Mouse (Mus musculus) liver, embryonic 12.5 days (tissue): ENCODE measurements around the gene Pde4d. TPM values are rescaled to one million over a fixed set of nuclear protein-coding genes. Genes with fewer than 3 reads are reported as not detected.

Source experiments
- ATAC-seq: fragments of 200-750 bp; cut with Nextera tagmentation; 2 replicates; pipeline ENCODE4 v1.8.0; 2017; ENCODE audit warnings: moderate number of reproducible peaks, mild to moderate bottlenecking, moderate library complexity
- H3K27ac ChIP-seq: fragments of 300-500 bp; sonication (generic); 2 replicates; pipeline ENCODE4 v1.5.1; 2016; ENCODE audit warnings: mild to moderate bottlenecking
- H3K27me3 ChIP-seq: fragments of 300-500 bp; sonication (generic); replicated peaks from 2 replicates; pipeline ENCODE4 v1.6.1; 2016; ENCODE audit warnings: mild to moderate bottlenecking, moderate library complexity
- H3K36me3 ChIP-seq: fragments of 300-500 bp; sonication (generic); 2 replicates; pipeline ENCODE4 v1.6.1; 2016; ENCODE audit warnings: mild to moderate bottlenecking, moderate library complexity
- H3K4me1 ChIP-seq: fragments of 300-500 bp; sonication (generic); 2 replicates; pipeline ENCODE4 v1.6.1; 2016
- H3K4me2 ChIP-seq: fragments of 300-500 bp; sonication (generic); 2 replicates; pipeline ENCODE4 v1.6.1; 2016; ENCODE audit warnings: mild to moderate bottlenecking, moderate library complexity
- H3K4me3 ChIP-seq: fragments of 300-500 bp; sonication (generic); 2 replicates; pipeline ENCODE4 v1.5.1; 2016; ENCODE audit warnings: mild to moderate bottlenecking, moderate library complexity
- H3K9ac ChIP-seq: fragments of 300-500 bp; sonication (generic); 2 replicates; pipeline ENCODE4 v1.6.1; 2016; ENCODE audit warnings: mild to moderate bottlenecking, moderate library complexity
- H3K9me3 ChIP-seq: fragments of 300-500 bp; sonication (generic); replicated peaks from 2 replicates; pipeline ENCODE4 v1.6.1; 2016; ENCODE audit warnings: mild to moderate bottlenecking, moderate library complexity
- WGBS: fragments of 180-500 bp; shearing (Covaris S2); methylation state at CpG from one replicate; pipeline ENCODE4 v1.1.7; 2016; ENCODE audit not compliant: insufficient replicate concordance; 5-methylcytosine and 5-hydroxymethylcytosine counted together
- polyA plus RNA-seq: library from polyadenylated mRNA; unstranded; fragments of >200 nt; fragmentation: Nextera tagmentation; extraction: Ambion mirVana; gene quantifications from 2 replicates; pipeline ENCODE4 v1.2.1, GENCODE M21; 2016

Pde4d gene
- polyA plus RNA-seq, 1 experiment from 2014 or later, result 19.4 TPM

DNA sequence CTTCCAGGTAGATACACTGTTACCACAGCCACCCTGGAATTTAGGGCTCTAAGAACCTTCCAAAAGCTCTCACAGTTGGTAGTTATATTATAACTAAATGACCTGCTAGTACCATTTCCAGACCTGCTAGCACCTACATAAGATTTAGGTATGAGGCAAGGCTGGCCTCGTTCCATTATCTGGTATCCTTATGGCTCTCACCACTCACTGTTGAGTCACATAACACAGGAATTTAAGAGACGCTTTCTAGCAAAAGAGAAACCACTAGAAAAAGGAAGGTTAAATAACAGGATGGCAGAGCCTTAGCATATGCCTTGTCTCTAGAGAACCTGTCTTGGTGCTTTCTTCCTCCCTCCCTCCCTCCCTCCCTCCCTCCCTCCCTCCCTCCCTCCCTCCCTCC is 910.2 kb downstream of the Pde4d start:
- no peaks in the 10 kb centered on the region for H3K9me3 ChIP-seq
- no peak overlapping the region for H3K4me2 ChIP-seq
- ATAC-seq, result no peak
- no peak overlapping the region for H3K4me3 ChIP-seq
- H3K4me1 ChIP-seq, result no peaks in the 10 kb centered on the region
- H3K27me3 ChIP-seq, result no peaks in the 10 kb centered on the region
- no peak overlapping the region for H3K27ac ChIP-seq
- H3K36me3 ChIP-seq, result no peaks in the 10 kb centered on the region
- H3K9ac ChIP-seq, result no peak overlapping the region
- 65% methylated on average over 2 of the region's 2 CpGs for WGBS

DNA sequence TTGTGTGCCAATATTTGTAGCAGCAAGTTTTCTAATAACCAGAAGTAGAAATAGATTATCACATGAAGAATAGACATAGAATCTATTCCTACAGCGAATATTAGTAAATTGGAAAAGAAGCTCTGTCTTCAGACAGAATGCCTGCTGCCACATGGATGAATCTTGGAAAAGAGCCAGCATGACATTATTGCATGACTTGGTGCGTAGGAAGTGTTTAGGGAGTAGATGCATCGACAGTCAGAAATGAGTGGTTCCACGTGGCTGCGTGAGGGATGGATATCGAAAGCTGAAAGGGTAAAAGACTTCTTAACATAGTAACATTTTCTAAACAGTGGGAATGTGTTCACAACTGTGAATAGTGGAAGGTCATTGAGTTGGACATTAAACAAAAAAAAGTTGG is 912.6 kb downstream of the Pde4d start:
- Histone ChIP-seq H3K9me3 (no peaks in the 10 kb centered on the region), H3K36me3 (no peaks in the 10 kb centered on the region), H3K4me2 (no peak overlapping the region), H3K4me3 (no peak overlapping the region), H3K4me1 (no peaks in the 10 kb centered on the region), H3K9ac (no peak overlapping the region), H3K27me3 (no peaks in the 10 kb centered on the region), H3K27ac (no peak overlapping the region)
- WGBS, result 76% methylated on average over 6 of the region's 6 CpGs
- no peak for ATAC-seq

DNA sequence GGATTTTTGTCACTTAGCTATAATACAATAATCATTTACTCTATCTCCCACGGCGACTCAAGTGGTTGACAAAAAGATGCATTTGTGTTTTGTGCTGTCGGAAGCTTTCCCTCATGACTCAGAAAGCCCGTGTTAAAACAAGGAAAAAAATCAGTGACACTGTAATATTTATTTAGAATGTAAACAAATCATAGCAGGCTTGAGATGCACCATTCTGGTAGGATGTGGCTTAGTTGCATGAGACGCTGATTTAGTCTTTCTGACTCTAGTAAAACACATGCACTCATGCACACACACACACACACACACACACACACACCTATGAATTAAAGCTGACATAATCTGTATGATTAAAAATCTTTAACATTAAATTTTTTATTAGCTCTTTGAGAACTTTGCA is 924.7 kb downstream of the Pde4d start:
- H3K4me1 ChIP-seq, result no peaks in the 10 kb centered on the region
- H3K4me3 ChIP-seq, result no peak overlapping the region
- no peaks in the 10 kb centered on the region for H3K9me3 ChIP-seq
- no peaks in the 10 kb centered on the region for H3K36me3 ChIP-seq
- no peak for ATAC-seq
- no peak overlapping the region for H3K27ac ChIP-seq
- 72% methylated on average over 5 of the region's 5 CpGs for WGBS
- H3K9ac ChIP-seq, result no peak overlapping the region
- no peak overlapping the region for H3K4me2 ChIP-seq
- no peaks in the 10 kb centered on the region for H3K27me3 ChIP-seq

DNA sequence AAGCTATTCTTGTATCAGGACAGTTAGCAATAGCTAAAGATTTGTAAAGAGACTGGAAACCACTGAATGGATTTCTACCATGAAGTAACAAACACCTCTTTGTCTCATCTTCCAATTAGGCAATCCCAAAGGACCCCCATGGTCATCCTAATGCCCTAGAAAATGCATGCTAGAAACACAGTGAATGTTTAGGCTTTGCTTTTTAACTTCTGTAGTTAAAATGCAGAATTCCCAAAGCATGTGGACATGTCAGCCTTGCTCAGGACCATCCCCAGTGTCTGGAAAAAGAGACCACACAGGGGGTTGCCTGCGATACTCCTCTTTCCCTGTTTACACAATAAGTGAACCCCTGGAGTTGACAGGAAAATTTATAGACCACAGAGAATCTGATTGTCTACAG is 926.9 kb downstream of the Pde4d start:
- H3K27me3 ChIP-seq, result no peaks in the 10 kb centered on the region
- H3K9ac ChIP-seq, result no peak overlapping the region
- WGBS, result 50% methylated on average over 1 of the region's 1 CpGs
- no peak overlapping the region for H3K4me3 ChIP-seq
- no peaks in the 10 kb centered on the region for H3K9me3 ChIP-seq
- ATAC-seq, result no peak
- H3K4me1 ChIP-seq, result no peaks in the 10 kb centered on the region
- no peaks in the 10 kb centered on the region for H3K36me3 ChIP-seq
- no peak overlapping the region for H3K4me2 ChIP-seq
- no peak overlapping the region for H3K27ac ChIP-seq

DNA sequence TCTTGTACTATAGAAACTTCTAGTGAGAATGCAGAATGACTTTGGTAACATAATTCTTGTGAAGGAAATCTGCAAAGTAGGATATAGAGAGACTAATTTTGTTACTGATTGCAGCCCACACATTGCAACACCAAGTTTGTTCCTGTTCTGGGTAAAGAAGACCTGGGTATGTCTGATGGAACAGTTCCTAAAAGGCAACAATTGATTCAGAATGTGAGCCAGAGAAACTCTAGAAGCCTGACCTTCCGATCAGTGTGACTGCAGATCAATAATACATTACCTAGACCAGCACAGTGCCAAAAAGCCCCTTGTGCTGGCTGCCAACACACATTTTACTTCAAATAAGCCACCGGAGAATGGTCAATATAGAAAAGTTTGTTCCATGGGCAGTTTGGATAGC is 930.4 kb downstream of the Pde4d start:
- H3K36me3 ChIP-seq, result no peaks in the 10 kb centered on the region
- no peaks in the 10 kb centered on the region for H3K27me3 ChIP-seq
- ATAC-seq, result no peak
- H3K4me1 ChIP-seq, result no peaks in the 10 kb centered on the region
- no peak overlapping the region for H3K4me3 ChIP-seq
- no peak overlapping the region for H3K4me2 ChIP-seq
- no peak overlapping the region for H3K9ac ChIP-seq
- WGBS, result 75% methylated on average over 2 of the region's 2 CpGs
- no peak overlapping the region for H3K27ac ChIP-seq
- H3K9me3 ChIP-seq, result no peaks in the 10 kb centered on the region

DNA sequence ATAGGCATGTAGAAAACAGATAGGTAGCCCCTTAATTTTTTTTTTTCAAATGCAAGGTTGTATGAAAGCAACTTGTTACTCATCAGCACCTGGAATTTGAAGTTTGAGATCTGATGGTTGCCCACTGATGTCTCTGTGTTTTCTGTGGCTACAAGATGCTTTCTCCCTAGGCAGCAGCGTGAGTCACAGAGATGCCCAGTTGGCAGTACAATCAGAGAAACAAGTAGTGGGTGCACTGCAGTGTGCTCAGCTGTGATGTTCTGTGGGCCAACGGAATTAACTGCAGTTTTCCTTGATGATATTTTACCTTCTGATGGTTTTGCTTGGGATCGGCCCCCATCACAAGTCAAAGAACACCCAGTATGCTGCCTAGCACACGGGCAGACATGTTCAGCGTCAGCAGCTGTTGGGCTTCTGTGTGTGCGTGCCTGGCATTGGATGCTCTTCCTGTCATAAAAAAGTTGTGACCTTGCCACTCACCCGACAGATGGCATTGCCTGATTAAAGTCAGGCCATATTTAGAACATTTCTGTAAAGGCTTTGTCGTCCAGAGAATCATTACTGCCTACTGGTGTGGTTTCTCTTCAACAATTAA is 939.0 kb downstream of the Pde4d start:
- Histone ChIP-seq H3K27me3 (no peaks in the 10 kb centered on the region), H3K9me3 (no peaks in the 10 kb centered on the region), H3K27ac (no peak overlapping the region), H3K36me3 (no peaks in the 10 kb centered on the region), H3K4me2 (no peak overlapping the region), H3K4me3 (no peak overlapping the region), H3K4me1 (no peaks in the 10 kb centered on the region), H3K9ac (no peak overlapping the region)
- ATAC-seq, result no peak
- 60% methylated on average over 8 of the region's 8 CpGs for WGBS

DNA sequence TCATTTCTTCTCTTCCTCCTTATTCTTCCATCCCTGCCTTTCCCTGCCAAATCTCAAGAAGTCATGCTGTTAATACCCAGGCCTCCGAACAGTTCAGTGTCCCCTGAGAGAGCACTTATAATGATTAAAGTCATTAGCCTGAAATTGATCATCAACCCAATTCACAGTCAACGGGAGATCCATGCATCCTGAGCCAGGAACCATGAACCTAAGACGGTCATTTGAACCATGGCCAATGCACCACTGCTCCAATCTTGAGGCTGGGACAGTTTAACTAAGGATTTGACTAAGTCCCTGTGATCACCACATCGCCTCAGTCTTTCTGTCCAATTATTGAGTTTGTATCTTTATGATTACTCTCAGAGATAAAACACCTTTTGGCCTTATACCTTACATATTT is 952.6 kb downstream of the Pde4d start:
- Histone ChIP-seq H3K27me3 (no peaks in the 10 kb centered on the region), H3K4me2 (no peak overlapping the region), H3K36me3 (no peaks in the 10 kb centered on the region), H3K4me3 (no peak overlapping the region), H3K9me3 (no peaks in the 10 kb centered on the region), H3K9ac (no peak overlapping the region), H3K27ac (no peak overlapping the region), H3K4me1 (no peaks in the 10 kb centered on the region)
- no peak for ATAC-seq
- WGBS, result 70% methylated on average over 4 of the region's 4 CpGs

DNA sequence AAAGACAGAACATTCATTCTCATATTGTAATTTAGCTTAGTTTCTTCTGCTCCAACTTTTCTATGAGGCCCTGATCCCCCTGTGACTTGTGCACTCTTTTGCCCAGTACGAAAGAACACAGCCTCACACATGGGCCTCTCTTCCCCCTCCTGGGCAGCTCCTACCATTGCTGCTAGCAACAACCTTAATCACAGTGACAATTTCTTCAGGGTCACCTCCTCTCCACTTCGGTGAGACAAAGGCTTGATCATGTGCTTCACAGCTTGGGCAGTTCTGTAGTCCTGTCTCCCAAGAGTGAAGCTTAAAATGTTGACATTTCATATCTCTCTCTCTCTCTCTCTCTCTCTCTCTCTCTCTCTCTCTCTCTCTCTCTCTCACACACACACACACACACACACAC is 953.2 kb downstream of the Pde4d start:
- H3K4me1 ChIP-seq, result no peaks in the 10 kb centered on the region
- ATAC-seq, result no peak
- 62% methylated on average over 2 of the region's 2 CpGs for WGBS
- no peak overlapping the region for H3K4me2 ChIP-seq
- H3K9me3 ChIP-seq, result no peaks in the 10 kb centered on the region
- H3K4me3 ChIP-seq, result no peak overlapping the region
- no peaks in the 10 kb centered on the region for H3K27me3 ChIP-seq
- H3K36me3 ChIP-seq, result no peaks in the 10 kb centered on the region
- H3K27ac ChIP-seq, result no peak overlapping the region
- H3K9ac ChIP-seq, result no peak overlapping the region

DNA sequence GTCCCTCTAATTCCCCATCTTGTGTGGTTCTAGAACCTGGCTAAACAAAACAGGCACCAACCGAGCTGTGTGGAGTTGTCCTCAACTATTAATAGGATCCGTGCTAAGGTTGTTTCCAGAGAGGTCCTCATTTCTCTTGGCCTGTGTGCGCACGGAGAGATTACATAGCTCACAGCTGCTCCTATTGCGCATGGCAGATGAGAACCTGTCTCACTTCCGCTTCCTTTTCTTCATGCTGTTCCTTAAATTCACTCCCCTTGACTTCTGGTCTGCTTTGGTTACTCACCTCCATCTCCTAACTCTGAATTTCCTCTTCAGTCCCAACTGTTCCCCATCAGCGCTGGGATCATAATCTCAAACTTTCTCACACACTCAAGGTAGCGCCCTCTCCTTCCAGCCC is 956.6 kb downstream of the Pde4d start:
- no peak overlapping the region for H3K27ac ChIP-seq
- H3K9ac ChIP-seq, result no peak overlapping the region
- H3K27me3 ChIP-seq, result no peaks in the 10 kb centered on the region
- ATAC-seq, result no peak
- H3K4me3 ChIP-seq, result no peak overlapping the region
- no peaks in the 10 kb centered on the region for H3K4me1 ChIP-seq
- no peaks in the 10 kb centered on the region for H3K36me3 ChIP-seq
- H3K4me2 ChIP-seq, result no peak overlapping the region
- 70% methylated on average over 8 of the region's 8 CpGs for WGBS
- H3K9me3 ChIP-seq, result no peaks in the 10 kb centered on the region

DNA sequence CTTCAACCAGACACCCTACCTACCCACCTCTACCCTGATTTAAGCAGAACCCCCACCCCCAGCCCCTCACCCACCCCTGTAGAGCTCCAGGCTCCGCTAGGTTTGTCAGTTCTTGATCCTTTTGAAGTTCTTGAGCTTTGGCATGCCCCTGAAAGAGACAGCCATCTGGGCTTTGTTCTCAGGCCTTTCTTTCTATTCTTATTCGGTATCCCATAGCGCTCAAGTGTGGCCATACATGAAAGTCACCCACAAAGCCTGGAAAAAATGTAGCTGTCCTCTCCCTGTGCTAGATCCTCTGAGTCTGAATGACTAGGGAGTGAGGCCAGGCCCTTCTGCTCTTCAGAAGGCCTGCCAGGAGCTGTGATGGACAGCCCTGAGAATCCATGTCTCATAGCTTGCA is 957.6 kb downstream of the Pde4d start:
- H3K9ac ChIP-seq, result no peak overlapping the region
- no peak for ATAC-seq
- H3K27me3 ChIP-seq, result no peaks in the 10 kb centered on the region
- H3K4me1 ChIP-seq, result no peaks in the 10 kb centered on the region
- WGBS, result 54% methylated on average over 3 of the region's 3 CpGs
- no peak overlapping the region for H3K27ac ChIP-seq
- H3K4me3 ChIP-seq, result no peak overlapping the region
- no peak overlapping the region for H3K4me2 ChIP-seq
- no peaks in the 10 kb centered on the region for H3K9me3 ChIP-seq
- H3K36me3 ChIP-seq, result no peaks in the 10 kb centered on the region

DNA sequence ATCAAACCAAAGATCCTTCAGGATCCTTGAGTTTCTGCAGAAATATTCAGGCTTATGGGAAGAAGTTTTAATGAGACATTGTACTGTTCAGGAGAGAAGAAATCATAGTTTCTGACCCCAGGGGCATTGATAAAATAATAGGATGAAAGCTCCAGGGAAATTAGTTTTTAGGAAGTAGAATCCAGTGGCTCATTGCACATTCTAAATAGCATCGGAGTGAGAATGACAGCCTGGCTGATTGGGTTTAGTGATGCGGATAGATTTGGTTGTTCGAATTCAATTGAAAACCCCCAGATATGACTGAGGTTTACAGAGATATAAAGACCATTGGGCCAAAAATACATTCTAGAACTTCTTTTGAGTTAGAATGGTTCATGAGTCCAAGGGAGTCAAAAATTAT is 970.7 kb downstream of the Pde4d start:
- H3K4me3 ChIP-seq, result no peak overlapping the region
- H3K36me3 ChIP-seq, result no peaks in the 10 kb centered on the region
- H3K27me3 ChIP-seq, result no peaks in the 10 kb centered on the region
- no peak overlapping the region for H3K27ac ChIP-seq
- H3K4me1 ChIP-seq, result no peaks in the 10 kb centered on the region
- no peaks in the 10 kb centered on the region for H3K9me3 ChIP-seq
- no peak for ATAC-seq
- WGBS, result 82% methylated on average over 3 of the region's 3 CpGs
- no peak overlapping the region for H3K9ac ChIP-seq
- H3K4me2 ChIP-seq, result no peak overlapping the region

DNA sequence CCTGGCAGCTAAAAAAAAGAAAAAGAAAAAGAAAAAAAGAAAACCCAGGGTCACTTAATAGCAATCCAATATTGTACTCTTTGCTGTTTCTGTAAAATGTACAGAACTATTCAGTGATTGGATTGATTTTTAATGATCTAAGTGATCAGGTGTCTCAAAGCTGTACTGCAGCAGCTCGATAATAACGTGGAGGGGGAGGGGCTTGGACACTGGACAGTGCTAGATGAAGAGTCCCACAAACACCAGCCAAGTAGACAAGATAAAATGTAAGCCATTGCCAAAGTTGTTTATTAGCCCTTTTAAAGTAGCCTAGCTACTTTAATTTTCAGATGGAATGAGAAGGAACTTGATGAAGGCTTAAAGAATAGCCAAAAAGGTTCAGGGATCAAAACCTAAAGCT is 975.2 kb downstream of the Pde4d start:
- Histone ChIP-seq H3K4me3 (no peak overlapping the region), H3K36me3 (no peaks in the 10 kb centered on the region), H3K4me2 (no peak overlapping the region), H3K9ac (no peak overlapping the region), H3K27ac (no peak overlapping the region), H3K27me3 (no peaks in the 10 kb centered on the region), H3K4me1 (no peaks in the 10 kb centered on the region), H3K9me3 (no peaks in the 10 kb centered on the region)
- WGBS, result 62% methylated on average over 2 of the region's 2 CpGs
- no peak for ATAC-seq

DNA sequence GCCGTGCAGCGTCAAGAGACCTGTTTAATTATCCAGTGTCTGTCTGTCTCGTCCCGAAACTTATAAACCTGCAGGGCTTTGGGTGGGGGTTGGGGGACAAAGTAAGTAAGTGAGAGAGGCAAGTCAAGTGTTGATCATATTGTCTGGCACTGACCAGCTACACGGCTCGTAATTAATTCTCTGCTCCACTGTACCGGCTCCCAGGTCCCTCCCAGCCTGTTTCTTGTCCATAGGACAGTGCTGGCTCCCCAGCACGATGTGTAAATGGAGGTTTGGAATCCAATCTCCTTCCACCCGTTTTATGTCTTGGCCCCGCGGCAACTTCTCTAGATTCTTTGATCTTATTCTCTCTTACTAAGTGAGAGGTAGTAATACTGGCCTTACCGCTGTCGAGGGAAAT is 975.8 kb downstream of the Pde4d start:
- Histone ChIP-seq H3K27ac (no peak overlapping the region), H3K4me1 (no peaks in the 10 kb centered on the region), H3K4me2 (no peak overlapping the region), H3K27me3 (no peaks in the 10 kb centered on the region), H3K36me3 (no peaks in the 10 kb centered on the region), H3K9me3 (no peaks in the 10 kb centered on the region), H3K4me3 (no peak overlapping the region), H3K9ac (no peak overlapping the region)
- WGBS, result 68% methylated on average over 13 of the region's 13 CpGs
- no peak for ATAC-seq
